Mouse (Mus musculus) neural tube, embryonic 11.5 days (tissue): ENCODE measurements around the gene Dock9. TPM values are rescaled to one million over a fixed set of nuclear protein-coding genes. Genes with fewer than 3 reads are reported as not detected.

ENCODE experiments used
- ATAC-seq: fragments of 200-750 bp; cut with Nextera tagmentation; 2 replicates; pipeline ENCODE4 v1.8.0; 2017; ENCODE audit warnings: moderate number of reproducible peaks, mild to moderate bottlenecking, moderate TSS enrichment, moderate library complexity; ENCODE audit not compliant: insufficient read depth, low FRiP score, low TSS enrichment
- DNase-seq: peaks from one replicate; pipeline ENCODE4 v3.0.0-alpha.2; 2015; ENCODE audit warnings: low spot score
- H3K27ac ChIP-seq: fragments of 300-500 bp; sonication (generic); 2 replicates; pipeline ENCODE4 v1.5.1; 2014; ENCODE audit warnings: low read depth, mild to moderate bottlenecking, low read length
- H3K27me3 ChIP-seq: fragments of 300-500 bp; sonication (generic); 2 replicates; pipeline ENCODE4 v1.6.1; 2014; ENCODE audit warnings: mild to moderate bottlenecking, low read length, mixed read lengths; ENCODE audit not compliant: control insufficient read depth, insufficient read depth
- H3K36me3 ChIP-seq: fragments of 300-500 bp; sonication (generic); 2 replicates; pipeline ENCODE4 v1.6.1; 2014; ENCODE audit warnings: mild to moderate bottlenecking, low read length, moderate library complexity, mixed read lengths; ENCODE audit not compliant: control insufficient read depth, insufficient read depth
- H3K4me1 ChIP-seq: fragments of 300-500 bp; sonication (generic); 2 replicates; pipeline ENCODE4 v1.6.1; 2014; ENCODE audit warnings: low read length, mixed read lengths; ENCODE audit not compliant: control insufficient read depth, insufficient read depth
- H3K4me2 ChIP-seq: fragments of 300-500 bp; sonication (generic); 2 replicates; pipeline ENCODE4 v1.6.1; 2014; ENCODE audit warnings: low read depth, mild to moderate bottlenecking, moderate library complexity
- H3K4me3 ChIP-seq: fragments of 300-500 bp; sonication (generic); 2 replicates; pipeline ENCODE4 v1.5.1; 2014; ENCODE audit warnings: low read depth, low read length
- H3K9ac ChIP-seq: fragments of 300-500 bp; sonication (generic); 2 replicates; pipeline ENCODE4 v1.6.1; 2014; ENCODE audit warnings: mild to moderate bottlenecking, low read length
- H3K9me3 ChIP-seq: fragments of 300-500 bp; sonication (generic); 2 replicates; pipeline ENCODE4 v1.6.1; 2016; ENCODE audit warnings: low read length; ENCODE audit not compliant: control insufficient read depth
- WGBS: fragments of 180-500 bp; shearing (Covaris S2); extraction: QIAGEN DNeasy Blood & Tissue Kit; methylation state at CpG from one replicate; pipeline ENCODE4 v1.1.7; 2014; 5-methylcytosine and 5-hydroxymethylcytosine counted together
- polyA plus RNA-seq: library from polyadenylated mRNA; unstranded; fragments of >200 nt; fragmentation: Nextera tagmentation; extraction: Ambion mirVana; gene quantifications from 2 replicates; pipeline ENCODE4 v1.2.1, GENCODE M21; 2014

Dock9 gene
- polyA plus RNA-seq, 1 experiment from 2014 or later: 4.2 TPM

DNA sequence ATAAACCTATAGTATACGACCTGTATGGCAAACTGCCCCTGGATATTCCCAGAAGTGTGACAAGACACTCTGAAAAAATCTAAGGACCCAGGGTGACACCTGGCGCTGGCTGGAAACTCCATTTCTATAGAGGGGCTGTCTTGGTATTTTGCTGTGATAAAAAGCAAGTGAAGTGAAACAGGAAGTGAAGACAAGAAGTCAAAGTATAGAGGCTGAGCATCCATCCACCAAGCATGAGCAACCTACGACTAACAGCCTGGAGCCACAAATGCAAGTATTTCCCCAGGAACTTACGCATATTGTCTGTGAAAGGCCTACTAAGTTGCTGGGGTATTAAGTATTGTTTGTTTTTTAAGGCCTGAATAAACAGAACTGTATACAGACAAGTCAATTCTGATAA, 197.1 kb downstream of the Dock9 start:
- WGBS: 91% methylated on average over 4 of the region's 4 CpGs
- no peaks in the 10 kb centered on the region for H3K36me3 ChIP-seq
- DNase-seq: no peak
- no peaks in the 10 kb centered on the region for H3K9me3 ChIP-seq
- ATAC-seq: no peak
- H3K9ac ChIP-seq: no peak overlapping the region
- H3K4me3 ChIP-seq: no peak overlapping the region
- H3K27me3 ChIP-seq: no peaks in the 10 kb centered on the region
- no peak overlapping the region for H3K27ac ChIP-seq
- no peaks in the 10 kb centered on the region for H3K4me1 ChIP-seq
- no peak overlapping the region for H3K4me2 ChIP-seq

DNA sequence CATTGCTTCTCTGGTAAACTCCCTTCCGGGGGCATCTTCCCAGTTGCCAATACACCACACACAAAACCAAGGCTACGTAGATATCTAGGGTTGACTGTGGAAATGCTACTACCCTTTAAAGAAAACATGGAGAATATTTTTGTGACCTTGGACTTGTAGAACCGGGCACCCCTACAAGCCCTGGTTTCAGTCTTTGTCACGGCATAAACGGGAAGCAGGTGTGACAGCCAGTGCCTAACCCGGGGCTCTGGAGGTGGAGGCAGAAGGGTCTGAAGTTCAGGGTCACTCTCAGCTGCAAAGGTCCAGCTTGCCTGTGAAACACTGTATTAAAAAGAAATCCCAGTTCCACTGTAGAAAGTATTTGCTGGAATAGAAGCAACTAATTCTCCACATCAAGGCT, 200.6 kb downstream of the Dock9 start:
- Histone ChIP-seq H3K27me3 (no peaks in the 10 kb centered on the region), H3K9me3 (no peaks in the 10 kb centered on the region), H3K4me3 (no peak overlapping the region), H3K36me3 (no peaks in the 10 kb centered on the region), H3K4me2 (no peak overlapping the region), H3K9ac (no peak overlapping the region), H3K4me1 (no peaks in the 10 kb centered on the region), H3K27ac (no peak overlapping the region)
- 79% methylated on average over 6 of the region's 6 CpGs for WGBS
- no peak for DNase-seq
- no peak for ATAC-seq

DNA sequence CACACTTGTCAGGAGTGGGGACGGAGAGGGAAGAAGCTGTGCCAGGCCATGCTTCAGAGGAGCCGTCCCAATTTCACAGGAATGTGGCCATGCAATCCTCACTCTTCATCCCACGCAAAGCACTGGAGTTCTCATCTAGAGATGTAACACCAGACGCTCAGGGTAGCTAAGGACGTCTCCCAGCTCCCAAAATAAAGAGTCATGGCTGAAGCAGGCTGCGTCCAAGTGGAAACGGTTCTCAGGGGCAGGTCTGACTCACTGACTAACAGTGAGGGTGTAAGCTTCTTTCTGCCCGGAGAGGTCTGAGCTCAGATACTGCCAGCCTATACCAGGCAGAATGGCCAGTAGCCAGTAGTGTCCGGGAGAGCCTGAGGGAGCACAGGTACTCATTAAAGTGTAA, 201.0 kb downstream of the Dock9 start:
- no peak overlapping the region for H3K9ac ChIP-seq
- no peaks in the 10 kb centered on the region for H3K9me3 ChIP-seq
- no peak for ATAC-seq
- H3K4me2 ChIP-seq: no peak overlapping the region
- no peaks in the 10 kb centered on the region for H3K27me3 ChIP-seq
- 85% methylated on average over 9 of the region's 9 CpGs for WGBS
- no peak overlapping the region for H3K27ac ChIP-seq
- H3K4me3 ChIP-seq: no peak overlapping the region
- H3K36me3 ChIP-seq: no peaks in the 10 kb centered on the region
- DNase-seq: no peak
- no peaks in the 10 kb centered on the region for H3K4me1 ChIP-seq

DNA sequence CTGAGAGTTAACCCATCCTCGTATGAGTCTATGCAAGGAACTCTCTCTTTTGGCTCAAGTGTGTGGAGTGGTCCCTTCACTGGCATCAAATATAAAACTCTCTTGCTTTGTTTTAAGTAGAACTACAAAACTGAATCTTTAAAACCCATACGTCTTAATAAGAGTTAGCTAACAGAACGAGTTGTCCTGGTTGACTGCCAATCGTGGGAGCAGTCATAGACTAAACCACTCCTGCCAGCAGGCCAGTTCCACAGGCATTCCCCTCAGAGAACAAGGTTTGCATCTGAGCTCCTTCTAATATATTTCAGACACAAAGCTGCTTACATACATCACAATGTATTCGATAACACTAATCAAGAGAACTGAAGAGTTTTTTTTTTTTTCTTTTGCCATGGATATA, 203.0 kb downstream of the Dock9 start:
- no peak overlapping the region for H3K4me3 ChIP-seq
- DNase-seq (no peak), ATAC-seq (no peak)
- no peaks in the 10 kb centered on the region for H3K4me1 ChIP-seq
- H3K27ac ChIP-seq: no peak overlapping the region
- H3K36me3 ChIP-seq: no peaks in the 10 kb centered on the region
- no peaks in the 10 kb centered on the region for H3K9me3 ChIP-seq
- no peaks in the 10 kb centered on the region for H3K27me3 ChIP-seq
- 88% methylated on average over 5 of the region's 5 CpGs for WGBS
- H3K9ac ChIP-seq: no peak overlapping the region
- H3K4me2 ChIP-seq: no peak overlapping the region

DNA sequence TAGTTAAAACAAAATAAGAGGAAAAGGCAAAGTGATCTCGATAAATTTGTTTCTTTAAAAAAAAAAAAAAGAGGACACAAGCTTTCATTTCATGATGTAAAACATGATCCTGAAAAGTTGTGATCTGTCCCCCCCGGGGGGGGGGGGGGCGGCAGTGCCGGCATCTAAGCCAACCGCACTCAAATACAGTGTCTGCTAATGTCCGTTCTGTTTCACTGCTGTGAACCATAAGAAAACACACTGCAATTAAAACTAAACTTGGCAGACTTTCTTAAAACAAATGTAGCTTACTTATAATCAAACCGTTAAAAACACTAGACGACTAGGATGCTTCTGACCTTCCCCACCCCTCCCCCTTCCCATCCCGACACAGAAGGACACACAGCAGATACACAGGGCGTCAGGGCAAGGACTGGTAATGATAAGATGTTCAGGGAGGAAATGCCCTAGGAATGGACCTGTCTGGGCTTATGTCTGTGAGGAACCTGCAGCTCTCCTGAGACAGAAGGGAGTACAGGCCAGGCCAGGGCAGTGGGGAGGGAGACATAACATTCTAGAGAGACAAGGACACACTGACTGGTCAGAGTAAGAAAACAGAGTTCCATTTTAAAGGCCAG, 204.2 kb downstream of the Dock9 start:
- ATAC-seq (no peak), DNase-seq (no peak)
- H3K4me3 ChIP-seq: no peak overlapping the region
- no peaks in the 10 kb centered on the region for H3K9me3 ChIP-seq
- H3K27me3 ChIP-seq: no peaks in the 10 kb centered on the region
- no peak overlapping the region for H3K4me2 ChIP-seq
- H3K9ac ChIP-seq: no peak overlapping the region
- H3K36me3 ChIP-seq: no peaks in the 10 kb centered on the region
- WGBS: 80% methylated on average over 10 of the region's 10 CpGs
- H3K4me1 ChIP-seq: no peaks in the 10 kb centered on the region
- H3K27ac ChIP-seq: no peak overlapping the region

DNA sequence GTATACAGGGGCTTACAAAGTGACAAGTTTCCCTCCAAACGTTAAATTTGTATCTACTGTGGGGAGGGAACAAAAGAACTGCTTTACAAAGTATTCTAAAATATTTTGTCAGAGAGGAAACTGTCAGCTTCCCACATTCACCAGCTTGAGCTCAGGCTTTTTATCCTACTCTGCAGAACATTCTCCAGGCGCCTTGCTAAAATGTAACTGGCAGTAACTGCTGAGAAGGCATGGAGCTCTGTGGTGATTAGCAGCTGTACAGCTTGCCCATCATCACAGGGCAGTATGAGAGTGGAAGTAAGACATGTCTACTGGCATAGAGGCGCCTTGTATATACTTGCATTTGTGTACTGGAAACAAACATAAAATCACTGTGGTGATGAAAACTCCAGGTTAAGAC, 204.7 kb downstream of the Dock9 start:
- Histone ChIP-seq H3K27ac (no peak overlapping the region), H3K4me1 (no peaks in the 10 kb centered on the region), H3K27me3 (no peaks in the 10 kb centered on the region), H3K4me2 (no peak overlapping the region), H3K36me3 (no peaks in the 10 kb centered on the region), H3K9ac (no peak overlapping the region), H3K4me3 (no peak overlapping the region), H3K9me3 (no peaks in the 10 kb centered on the region)
- 59% methylated on average over 3 of the region's 3 CpGs for WGBS
- DNase-seq: no peak
- ATAC-seq: no peak

DNA sequence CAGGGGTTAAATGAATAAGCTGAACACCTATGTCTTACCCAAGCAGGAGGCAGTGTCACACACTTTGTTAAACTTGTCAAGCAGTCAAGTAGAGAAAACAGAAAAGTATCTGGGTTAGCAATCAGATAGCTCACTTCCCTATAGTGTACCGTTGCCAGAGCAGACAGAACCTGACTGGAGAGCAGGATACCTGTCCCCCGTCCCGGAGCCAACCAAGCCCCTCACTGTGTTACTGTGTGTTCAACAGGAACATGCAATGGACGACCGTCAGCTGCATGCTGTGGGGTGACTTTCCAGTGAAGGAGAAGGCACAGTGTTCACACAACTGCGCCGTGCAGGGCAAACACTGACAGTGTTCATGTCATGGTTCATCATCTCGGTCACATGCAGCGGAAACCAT, 205.3 kb downstream of the Dock9 start:
- Histone ChIP-seq H3K4me3 (no peak overlapping the region), H3K9me3 (no peaks in the 10 kb centered on the region), H3K9ac (no peak overlapping the region), H3K4me2 (no peak overlapping the region), H3K4me1 (no peaks in the 10 kb centered on the region), H3K27me3 (no peaks in the 10 kb centered on the region), H3K36me3 (no peaks in the 10 kb centered on the region), H3K27ac (no peak overlapping the region)
- DNase-seq: no peak
- ATAC-seq: no peak
- WGBS: 73% methylated on average over 9 of the region's 9 CpGs

DNA sequence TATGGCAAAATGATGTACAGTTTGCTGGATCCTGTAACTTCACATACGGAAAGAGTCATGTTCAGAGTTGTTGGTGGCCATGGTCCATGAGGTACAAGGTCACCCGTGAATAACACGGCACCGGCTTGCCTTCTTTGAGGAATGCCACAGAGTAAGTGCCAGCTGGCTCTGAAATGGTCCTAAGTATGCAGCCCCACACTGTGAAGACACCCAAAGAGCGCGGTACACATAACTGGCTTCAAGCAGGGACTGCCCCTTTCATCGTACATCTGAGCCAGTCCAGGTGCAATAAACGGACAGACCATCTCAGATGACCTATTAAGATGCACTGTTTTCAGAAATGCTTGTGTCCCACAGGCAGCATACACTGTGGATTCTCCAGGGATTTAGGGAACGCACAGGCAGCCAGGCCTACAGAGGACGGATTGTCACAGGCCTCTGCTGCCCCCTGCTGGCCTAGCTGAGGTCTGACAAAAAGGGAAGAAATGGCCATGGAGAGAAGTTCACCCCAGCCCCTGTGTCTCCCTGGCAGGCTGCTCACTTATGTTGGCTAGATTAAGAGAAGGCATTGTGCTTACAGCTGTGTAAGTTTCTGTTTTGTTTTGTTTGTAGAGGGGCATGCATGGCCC, 208.4 kb downstream of the Dock9 start:
- H3K9me3 ChIP-seq: no peaks in the 10 kb centered on the region
- no peak overlapping the region for H3K4me3 ChIP-seq
- no peaks in the 10 kb centered on the region for H3K27me3 ChIP-seq
- H3K36me3 ChIP-seq: no peaks in the 10 kb centered on the region
- no peak overlapping the region for H3K9ac ChIP-seq
- peak; percentile 53 for ATAC-seq
- peak; percentile 79 for DNase-seq
- H3K27ac ChIP-seq: no peak overlapping the region
- 58% methylated on average over 10 of the region's 10 CpGs for WGBS
- H3K4me1 ChIP-seq: peaks cover 10% of the 10 kb centered on the region; the same call in 1 of the 2 replicates
- H3K4me2 ChIP-seq: no peak overlapping the region

DNA sequence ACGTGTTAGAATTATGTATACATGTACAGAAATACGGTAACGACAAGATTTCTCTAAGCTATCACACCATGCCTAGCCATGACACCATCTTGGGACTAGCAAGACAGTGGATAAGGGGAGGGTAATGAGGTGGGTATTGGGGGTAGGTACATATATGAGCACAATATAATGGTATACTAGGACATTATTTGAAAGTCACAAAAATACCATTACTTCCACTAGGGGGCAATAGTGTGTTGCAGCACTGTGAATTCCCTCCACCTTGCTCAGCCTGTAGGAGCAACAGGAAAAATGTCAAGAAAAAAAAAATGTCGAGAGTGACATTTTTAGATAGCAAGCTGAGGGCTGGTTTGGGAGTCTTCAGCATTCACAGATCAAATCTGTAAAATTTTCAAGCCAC, 209.2 kb downstream of the Dock9 start:
- no peak overlapping the region for H3K27ac ChIP-seq
- H3K4me3 ChIP-seq: no peak overlapping the region
- no peak overlapping the region for H3K4me2 ChIP-seq
- no peak overlapping the region for H3K9ac ChIP-seq
- 72% methylated on average over 4 of the region's 4 CpGs for WGBS
- H3K4me1 ChIP-seq: peaks cover 10% of the 10 kb centered on the region; the same call in 1 of the 2 replicates
- H3K27me3 ChIP-seq: no peaks in the 10 kb centered on the region
- H3K36me3 ChIP-seq: no peaks in the 10 kb centered on the region
- no peak for ATAC-seq
- no peaks in the 10 kb centered on the region for H3K9me3 ChIP-seq
- no peak for DNase-seq
